Mouse (Mus musculus): ENCODE data around the gene Rusc2.

Gene Rusc2

DNA sequence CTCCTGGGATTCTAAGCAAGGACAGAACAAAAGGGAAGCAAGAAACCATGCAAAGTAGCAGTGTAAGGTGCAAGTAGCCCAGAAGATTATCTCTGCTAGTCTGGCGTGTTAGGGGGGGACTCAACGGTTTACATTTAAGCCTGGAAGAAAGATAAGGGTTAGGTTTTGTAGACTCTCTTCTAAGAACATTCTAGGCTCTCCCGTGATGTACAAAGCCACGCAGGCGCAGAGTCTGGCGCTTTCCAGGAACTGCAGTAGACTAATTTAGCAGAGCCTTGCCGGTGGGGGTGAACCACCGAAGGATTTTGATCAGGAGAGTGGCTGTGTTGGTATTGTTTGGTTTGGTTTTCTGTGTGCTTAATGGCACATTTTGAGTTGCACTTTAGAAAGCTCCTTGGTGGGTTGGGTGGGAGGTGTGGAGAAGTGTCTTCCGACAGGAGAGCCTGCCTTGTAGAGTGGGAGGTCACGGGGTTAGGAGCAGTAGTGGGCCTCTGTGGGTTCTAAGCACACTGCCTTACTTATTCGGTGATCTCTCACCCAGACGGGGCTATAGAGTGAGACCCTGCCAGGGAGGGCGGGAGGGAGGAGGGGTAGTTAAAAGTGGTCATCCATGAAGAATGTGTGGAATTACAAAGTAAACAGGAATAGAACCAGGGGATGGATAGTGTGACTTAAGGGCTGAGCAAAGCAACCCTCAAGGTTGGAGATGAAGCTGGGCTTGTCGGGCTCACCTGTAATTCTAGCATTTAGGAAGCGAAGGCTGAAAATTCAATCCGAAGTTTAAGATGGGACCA, 35.7 kb downstream of the Rusc2 start:
- DNase-seq: no peak

DNA sequence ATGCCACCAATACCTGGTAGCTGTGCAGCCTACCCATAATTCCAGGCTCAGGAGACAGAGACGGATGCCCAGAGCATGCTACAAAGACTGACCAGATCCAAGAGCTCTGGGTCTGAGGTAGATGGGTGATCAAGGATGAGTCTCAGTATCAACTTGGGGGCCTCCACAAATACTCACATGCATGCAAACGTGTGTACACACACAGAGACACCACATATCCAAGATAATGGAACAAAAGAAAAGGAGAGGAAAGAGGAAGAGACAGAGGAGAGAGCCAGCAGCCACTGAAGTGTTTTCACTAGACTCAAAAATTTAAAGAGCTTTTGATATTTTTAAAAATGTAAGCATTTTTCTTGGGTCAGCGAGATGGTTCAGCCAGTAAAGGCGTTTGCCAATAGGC, 36.7 kb downstream of the Rusc2 start:
- no peak for DNase-seq

DNA sequence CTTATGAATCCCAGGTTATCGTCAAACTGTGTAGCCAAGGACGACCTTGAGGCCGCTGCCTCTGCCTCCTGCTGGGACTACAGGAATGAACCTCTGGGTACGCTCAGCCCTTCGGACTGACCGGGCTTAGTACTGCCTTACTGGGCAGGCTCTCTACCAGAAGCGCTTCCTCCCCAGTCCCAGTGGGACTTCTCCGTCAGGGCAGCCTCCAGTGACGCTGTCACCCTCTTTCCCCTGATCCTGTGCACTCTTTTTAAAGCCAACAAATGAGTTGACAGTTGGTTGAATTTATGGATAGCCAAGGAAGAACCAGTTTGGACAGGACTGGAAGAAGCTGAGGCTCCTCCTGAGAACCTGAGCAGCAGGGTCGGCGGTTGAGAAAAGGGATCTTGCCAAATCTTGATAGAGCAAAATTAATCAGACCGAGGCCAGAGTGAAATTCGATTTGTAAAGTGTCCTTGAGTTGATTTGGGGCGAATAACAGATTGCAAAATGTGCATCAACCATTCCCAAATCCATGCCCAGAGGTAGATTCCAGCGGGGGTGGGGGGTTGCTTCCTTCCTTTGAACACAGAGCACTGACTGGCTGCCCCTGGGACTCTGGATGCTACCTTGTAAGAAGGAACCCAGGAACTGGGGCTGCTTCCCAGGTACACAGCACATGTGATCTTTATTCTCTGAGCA, 37.3 kb downstream of the Rusc2 start:
- DNase-seq: peak; percentile 64

DNA sequence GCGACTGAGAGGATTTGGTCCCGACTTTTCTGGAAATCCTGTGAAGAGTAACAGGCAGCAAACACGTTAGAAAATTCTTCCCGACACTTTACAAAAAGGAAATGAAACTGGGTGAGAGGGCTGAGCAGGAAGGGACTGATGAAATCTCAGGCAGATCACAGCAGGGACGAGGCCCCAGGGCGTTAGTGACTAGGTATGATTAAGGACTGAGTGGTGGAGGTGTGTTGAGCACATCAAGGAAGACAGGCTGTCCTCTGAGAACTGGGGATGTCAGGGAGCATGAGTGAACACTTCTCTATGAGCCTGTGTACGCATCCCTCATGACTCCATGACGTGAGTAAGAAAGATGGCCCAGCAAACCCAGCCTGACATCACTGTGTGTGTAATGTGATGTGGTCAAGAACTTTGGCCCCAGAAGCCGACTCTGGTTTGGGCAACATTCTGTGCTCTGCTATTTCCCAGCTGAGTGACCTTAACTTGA, 38.1 kb downstream of the Rusc2 start:
- no peak for DNase-seq

DNA sequence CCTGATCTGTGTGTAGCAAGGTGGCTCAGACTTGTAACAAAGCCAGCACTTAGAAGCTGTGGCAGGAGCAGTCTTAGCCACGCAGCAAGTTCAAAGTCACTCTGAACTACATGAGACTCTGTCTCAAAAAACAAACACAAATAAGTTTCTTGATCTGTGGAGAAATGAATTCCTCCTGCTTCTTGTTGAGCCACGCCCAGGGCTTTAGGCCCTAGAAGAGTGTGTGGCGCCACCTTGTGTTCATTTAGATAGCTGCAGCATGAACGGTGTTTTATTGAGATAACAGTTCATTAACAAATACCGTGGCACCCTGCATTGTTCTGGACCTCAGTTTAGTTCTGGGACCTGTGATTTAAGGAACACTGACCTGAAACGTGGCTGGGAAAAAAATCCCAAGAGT, 38.5 kb downstream of the Rusc2 start:
- DNase-seq: peak; percentile 87

DNA sequence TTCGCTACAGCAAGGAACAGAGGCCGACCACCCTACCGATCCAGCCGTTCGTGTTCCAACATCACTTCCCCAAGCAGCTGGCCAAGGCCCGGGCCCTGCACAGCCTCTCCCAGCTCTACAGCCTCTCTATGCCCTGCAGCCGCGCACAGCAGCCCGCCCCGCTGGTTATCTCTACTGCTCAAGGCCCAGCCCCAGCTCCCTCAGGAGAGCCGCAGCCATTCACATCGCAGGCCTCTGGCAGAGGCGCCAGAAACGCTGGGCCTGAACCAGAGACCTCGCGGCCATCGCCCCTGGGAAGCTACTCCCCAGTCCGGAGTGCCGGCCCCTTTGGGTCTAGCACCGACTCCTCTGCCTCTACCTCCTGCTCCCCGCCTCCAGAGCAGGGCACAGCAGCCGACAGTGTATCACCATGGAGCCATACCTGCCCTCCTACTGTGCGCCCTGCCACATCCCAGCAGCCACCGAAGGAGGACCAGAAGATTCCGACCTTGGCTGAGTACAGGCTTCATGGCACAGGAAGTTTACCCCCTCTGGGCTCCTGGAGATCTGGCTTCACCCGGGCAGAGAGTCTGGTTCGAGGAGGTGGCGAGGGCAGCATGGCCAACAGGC, 40.0 kb downstream of the Rusc2 start:
- no peak for DNase-seq

DNA sequence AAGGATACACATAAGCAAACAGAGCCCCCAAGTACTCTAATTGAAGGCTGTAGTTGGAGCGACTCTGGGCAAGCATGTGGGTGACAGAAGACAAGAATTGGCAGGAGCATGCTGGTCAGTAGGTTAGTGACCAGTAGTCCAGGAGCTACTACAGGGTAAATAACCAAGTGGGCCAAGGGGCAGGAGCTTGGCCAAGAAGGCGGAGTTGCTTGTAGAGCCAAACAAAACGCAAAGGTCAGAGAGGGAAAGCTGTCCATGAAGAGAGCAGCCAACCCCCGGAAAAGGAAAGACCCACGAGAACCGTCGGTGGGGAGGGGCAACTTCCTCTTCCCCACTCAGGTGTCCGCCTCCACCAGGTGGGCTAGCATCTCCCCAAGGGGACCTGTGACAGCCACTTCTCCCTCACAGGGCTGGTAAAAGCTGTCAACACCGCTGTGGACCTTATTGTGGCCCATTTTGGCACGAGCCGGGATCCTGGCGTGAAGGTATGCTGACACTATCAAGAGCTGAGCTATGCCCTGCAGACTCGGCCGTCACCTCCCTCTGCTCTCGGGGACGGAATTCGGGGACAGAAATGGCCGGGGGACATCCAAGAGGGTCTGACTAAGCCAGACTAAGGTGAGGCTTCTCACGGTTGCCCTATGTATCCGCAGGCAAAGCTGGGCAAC, 41.6 kb downstream of the Rusc2 start:
- peak; percentile 77 for DNase-seq

DNA sequence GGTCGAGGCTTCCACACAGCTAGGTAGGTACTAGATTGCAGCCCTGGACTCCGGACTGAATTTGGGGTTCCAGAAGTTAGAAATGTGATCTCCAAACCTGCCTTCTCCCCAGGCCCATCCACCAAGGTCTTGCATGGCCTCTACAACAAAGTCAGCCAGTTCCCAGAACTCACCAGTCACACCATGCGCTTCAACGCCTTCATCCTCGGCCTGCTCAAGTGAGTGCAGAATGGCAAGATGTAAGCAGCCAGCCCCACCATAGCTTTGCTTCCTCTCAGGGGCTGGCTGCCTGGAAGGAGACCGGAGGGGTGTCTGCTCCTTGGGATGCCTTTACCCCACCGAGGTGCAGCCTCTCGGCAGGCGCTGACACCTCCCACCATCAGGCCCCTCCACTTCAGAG, 42.3 kb downstream of the Rusc2 start:
- DNase-seq: no peak

DNA sequence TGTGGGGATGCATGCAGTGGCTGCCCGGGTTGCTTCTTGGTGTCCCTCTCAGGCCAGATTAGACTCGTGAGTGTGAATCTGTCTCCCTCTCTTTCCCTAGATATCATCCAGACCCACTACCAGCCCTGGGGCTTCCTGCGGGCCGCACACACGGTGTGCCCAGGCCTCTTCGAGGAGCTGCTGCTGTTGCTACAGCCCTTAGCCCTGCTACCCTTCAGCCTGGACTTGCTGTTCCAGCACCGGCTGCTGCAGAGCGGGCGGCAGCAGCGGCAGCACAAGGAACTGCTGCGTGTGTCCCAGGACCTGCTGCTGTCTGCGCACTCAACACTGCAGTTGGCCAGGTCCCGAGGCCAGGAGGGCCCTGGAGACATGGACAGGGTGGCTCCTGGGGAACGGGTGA, 43.4 kb downstream of the Rusc2 start:
- DNase-seq: no peak

DNA sequence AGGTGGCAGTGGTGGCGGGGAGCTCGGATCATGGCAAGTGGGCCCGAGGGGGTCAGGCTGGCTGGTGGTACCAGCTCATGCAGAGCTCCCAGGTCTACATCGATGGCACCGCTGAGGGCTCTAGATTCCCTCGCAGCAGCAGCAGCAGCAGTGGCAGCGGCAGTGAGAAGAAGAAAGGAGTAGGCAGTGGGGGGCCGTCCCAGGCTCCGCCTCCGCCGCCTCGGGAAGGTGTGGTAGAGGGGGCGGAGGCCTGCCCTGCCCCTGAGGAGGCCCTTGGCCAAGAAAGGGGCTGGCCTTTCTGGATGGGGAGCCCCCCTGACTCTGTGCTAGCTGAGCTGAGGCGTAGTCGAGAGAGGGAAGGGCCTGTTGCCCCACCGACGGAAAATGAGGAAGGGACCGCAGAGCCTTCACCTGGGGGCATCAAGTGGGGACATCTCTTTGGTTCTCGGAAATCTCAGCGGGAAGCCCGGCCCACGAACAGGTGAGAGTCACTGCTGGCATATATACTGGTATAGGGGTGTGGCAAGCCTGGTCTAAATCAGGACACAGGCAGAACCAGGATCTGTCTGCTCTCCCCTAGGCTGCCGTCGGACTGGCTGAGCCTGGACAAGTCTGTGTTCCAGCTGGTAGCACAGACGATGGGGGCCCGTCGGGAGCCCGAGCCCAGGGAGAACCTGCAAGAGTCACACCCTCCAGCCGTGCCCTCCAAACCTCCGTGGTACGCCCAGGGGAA, 44.0 kb downstream of the Rusc2 start:
- no peak for DNase-seq

DNA sequence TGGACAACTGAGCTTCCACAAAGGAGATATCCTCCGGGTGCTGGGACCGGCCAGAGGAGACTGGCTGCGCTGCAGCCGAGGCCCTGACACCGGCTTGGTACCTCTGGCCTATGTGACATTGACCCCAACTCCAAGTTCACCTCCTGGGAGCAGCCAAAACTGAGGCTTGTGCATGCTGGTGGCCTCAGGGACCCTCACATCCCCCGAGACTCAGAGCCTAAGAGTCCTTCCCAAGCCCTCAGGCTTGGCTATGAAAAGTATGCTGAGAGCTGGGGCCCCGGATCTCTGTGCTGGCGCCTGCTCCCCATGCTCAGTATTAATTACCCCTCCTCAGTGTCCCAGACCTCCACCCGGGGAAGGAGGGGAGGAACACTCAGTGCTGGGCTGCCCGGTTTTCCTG, 44.7 kb downstream of the Rusc2 start:
- DNase-seq: no peak

DNA sequence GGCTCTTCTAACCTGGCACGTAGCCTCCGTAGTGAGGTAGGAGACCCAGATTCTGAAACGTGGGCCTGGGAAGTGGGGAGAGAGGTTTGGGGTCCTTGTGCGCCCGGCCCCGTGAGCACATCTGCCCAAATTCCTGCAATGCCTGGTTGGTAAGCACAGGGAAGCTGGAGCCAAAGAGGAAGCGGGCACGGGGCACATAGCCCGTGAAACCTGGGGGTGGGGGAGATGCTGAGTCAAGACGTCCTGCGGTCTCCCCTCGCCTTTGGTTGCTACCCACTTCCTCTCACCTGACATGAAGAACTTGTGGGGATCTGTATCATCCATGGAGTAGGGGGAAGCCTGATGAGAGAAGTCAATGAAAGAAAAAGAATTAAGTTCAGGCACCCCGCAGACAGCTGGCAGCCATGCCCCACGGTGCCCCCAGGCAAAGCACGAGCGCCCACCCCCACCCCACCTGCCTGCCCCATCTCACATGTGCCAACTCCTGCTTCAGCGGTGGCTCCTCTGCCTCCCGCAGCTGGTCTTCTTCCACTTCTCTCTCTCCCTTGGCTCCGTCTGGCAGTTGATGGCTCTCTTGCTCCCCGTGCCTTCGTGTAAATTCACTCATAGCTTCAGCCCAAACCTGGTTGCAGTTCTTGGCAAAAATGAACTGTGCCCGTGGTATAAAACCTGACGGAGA, 45.9 kb downstream of the Rusc2 start:
- no peak for DNase-seq

DNA sequence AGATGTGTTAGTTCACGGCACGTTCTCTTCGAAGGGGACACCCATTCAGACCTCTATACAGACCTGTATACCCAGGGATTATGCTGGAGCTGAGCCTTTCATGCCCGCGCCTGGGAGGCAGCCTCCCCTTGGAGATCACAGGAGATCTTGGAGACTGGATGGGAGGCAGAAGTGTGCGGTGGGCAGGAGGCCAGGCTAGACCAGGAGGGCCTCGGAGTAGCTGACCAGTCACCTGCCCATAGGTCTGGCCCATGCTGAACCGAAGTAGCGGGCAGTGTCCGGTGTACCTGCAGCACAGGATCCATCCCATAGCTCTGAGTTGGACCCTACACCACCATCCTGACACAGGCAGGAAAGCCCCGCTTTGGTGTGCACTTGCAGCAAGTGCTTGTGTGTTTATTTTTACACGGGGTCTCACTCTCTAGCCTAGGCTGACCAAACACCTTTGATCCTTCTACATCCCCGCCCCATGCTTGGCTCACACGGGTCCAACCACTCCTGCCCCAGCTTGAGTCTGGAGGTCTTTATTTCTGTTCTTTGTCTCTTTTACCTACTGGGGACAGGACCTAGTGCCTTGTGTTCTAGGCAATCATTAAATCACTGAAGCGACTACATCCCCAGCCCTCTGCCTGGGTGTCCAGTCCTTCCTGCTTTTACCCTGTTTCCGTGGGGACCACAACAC, 46.5 kb downstream of the Rusc2 start:
- no peak for DNase-seq

DNA sequence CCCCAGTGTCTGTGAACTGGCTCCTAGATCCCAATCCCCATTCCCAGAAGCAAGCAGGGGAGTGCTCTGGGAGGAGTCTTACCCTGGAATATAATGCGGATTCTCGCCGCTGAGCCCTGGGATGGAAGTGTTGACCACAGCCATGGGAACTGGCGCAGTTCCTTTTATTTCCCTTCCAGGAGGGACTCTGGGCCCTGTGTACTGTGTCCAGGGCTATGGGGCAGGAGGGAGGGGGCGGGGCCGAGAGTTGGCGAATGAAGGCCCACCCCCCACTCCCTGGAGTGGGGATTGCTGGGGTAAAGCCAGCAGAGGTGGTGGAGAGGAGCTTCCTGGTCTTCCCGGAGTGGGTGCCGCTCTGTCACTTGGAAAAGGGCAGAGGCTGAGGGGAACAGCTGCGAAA, 47.2 kb downstream of the Rusc2 start, which contains the start of gene Fam166b:
Fam166b (minus strand) TSS at position 189 of the 400 bp plus-strand sequence.
- DNase-seq: no peak

DNA sequence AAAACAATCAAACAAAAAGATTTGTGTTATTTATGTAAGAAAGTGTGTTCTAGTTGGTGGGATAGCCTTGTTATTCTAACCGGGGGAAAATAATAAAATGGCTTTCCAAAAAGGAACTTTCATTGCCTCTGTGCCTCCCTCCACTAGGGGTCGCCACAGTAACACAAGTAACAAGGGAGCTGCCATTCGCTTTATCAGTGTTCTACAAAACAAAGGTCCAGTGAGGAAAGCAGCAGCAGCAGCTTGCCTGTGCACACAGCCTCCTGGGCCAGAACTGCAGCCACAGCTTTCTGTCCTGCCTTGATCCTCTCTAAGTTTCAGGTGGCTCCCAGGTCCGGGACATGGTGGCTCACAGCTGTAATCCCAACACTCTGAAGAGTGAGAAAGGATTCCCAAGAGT, 49.9 kb downstream of the Rusc2 start:
- peak; percentile 83 for DNase-seq

DNA sequence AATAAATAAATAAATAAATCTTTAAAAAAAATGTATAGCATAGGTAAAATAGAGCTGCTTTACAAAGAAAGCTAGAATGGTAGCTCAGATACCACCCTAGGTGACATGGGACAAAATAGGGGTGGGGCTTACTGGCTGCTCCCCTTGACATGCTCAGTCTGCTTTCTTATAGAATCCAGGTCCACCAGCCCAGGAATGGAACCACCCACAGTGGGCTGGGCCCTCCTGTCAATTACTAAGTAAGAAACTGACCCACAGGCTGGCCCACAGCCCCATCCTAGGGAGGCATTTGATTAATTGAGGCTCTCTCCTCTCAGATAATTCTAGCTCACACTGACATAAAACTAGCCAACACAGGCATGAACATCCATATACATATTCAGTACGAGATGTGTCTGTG, 51.1 kb downstream of the Rusc2 start:
- no peak for DNase-seq

DNA sequence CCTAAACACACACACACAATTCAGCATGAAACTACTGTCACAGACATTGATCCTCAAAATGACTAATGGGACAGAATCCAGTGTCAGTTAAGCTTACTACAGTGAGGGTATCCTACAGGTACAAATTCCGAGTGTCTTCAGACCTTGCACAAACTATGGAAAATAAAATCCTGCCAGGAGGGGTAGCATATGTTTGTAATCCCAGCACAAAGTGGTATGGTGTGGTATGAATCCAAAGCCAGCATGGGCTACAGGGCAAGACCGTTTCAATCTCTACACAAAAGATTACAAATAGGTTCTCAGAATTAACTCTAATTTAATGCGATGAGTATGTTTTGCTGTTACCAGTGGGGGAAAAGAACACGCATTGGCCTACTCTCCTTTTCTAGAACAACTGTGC, 59.9 kb downstream of the Rusc2 start, which contains the start of gene Tesk1:
Tesk1 (plus strand) TSS at position 301 of the 400 bp plus-strand sequence.
- DNase-seq: no peak

DNA sequence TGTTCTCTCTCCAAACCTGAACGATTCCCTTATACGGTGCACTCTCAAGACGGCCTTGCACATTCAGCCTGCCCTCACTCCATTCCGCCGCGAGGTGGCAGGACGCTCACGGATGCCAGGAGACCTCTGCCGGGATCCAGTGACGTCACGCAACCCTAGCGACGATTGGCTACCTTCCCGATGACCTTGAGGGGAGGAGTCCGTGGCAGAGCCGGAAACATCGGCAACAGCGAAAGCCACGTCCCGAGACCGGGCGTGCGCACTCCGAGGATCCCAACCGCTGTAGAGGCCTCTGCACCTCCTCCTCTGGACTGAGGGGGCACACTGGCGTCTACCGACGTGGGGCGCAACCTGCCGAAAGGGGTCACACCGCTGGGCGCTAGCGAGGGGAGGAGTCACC, 60.3 kb downstream of the Rusc2 start:
- peak; percentile 100 for DNase-seq

DNA sequence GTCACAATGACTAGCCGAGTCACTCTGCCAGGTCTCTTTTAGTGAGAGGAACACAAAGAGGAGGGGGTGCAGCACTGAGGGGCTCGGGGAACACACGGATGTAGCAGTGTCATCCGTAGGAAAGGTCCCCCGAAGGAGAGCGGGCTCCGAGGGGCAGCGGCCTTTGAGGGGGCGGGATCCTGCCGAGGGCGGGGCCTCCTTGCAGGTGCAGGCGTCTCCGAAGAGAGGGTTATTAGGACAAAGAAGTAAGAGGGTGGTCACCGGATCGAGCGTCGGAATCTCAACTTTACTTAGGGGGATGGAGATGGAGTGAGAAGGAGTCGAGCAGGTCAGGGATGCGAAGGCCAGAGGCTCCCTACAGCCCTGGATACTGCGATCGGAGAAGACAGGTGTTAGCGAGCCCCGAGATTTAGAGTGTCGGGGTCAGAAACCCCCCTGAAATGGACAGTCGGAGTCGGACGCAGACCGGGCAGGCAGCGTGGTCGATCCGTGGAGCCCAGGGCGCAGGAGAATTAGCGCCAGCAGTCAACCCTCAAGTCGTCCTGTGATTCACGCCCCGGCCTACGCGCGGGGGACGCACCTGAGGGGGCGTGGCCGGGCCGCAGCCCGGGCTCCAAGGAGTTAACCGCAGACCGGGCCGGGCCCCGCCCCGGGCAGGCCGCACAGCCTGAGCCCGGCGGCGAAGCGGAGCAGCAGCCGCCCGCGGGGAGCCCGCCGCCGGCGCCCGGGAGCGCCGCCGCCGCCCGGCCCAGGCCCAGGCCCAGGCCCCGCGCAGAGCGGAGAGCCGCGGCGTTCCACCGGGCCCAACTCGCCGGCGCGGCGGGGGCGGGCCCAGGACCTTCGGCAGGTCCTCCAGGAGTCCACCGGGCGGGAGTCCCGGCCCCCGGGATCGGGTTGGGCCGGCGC, 60.9 kb downstream of the Rusc2 start:
- peak; percentile 79 for DNase-seq

DNA sequence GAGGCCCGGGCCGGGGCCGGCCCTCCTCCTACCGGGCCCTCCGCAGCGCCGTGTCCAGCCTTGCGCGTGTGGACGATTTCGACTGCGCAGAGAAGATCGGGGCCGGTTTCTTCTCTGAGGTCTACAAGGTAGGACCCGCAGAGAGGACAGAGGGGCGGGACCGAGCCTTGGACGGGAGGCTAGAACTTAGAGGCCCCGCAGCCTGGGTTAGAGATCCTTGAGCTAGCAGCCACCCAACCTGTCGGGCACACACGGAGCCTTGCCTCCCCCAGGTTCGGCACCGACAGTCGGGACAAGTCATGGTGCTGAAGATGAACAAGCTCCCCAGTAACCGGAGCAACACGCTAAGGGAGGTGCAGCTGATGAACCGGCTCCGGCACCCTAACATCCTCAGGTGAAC, 61.7 kb downstream of the Rusc2 start:
- DNase-seq: peak; percentile 45
